Mouse (Mus musculus): Measurements from ENCODE around the gene Vps9d1.
"Not testable (repeated sequence)": the region's sequence is repeated elsewhere in the genome, so short reads cannot be mapped to it uniquely, and the experiment has no call there.

GRCm38 (mm10) chr8:123230326-123230725, 23.8 kb downstream of the Vps9d1 start:
- TF ChIP-seq EP300, CTCF (IDR thresholded peaks at IDR 0.05; ENCODE audit: low read depth): not testable (repeated sequence)

All from heart, postnatal 0 days (tissue).